In genomic region chr10:81401205-81401520, GRCm38 (mm10) we compare ENCODE assay signal across 9 mouse cellular contexts. TPM values are rescaled to one million over a fixed set of nuclear protein-coding genes. Genes with fewer than 3 reads are reported as not detected.
DNase-seq lines count a peak whose midpoint lies in the region; ATAC-seq and TF ChIP-seq lines count a peak whose summit lies in the region.
"Had no signal": no experiment of that assay in that cellular context is flagged by ENCODE, and none has a peak within 500 bp of the region (broad histone marks: within the 10 kb centered on the region; RNA-seq: fewer than 3 reads in every experiment).

No protein-coding gene starts in this region.

- WGBS in heart, embryonic 11.5 days (ENCODE audit: insufficient replicate concordance): 17% methylated on average over 10 of the region's 10 CpGs
- WGBS in forebrain, postnatal 0 days: 34% methylated on average over 10 of the region's 10 CpGs
- WGBS in liver, embryonic 16.5 days (ENCODE audit: insufficient replicate concordance): 48% methylated on average over 10 of the region's 10 CpGs

- DNase-seq in heart, adult 18-20 months: no peak
- peak; percentile 86 for DNase-seq in R1 (ENCODE audit: low read depth, low spot score)
- peak; percentile 68 for DNase-seq in forebrain, postnatal 0 days
- no peak for DNase-seq in yolk sac, embryonic 10.5 days (ENCODE audit: low spot score)
- DNase-seq in spleen, postnatal 36 days (ENCODE audit: low spot score in 2 of 2): no peak
- DNase-seq in frontal cortex, postnatal 25 days (ENCODE audit: low spot score in 2 of 2): no peak
- DNase-seq: right cerebral cortex, postnatal 25 days had no signal

- H3K9ac ChIP-seq in heart, embryonic 11.5 days (ENCODE audit: low read depth, low read length): no peak overlapping the region; the same call in 1 of the 2 replicates
- H3K9ac ChIP-seq in forebrain, postnatal 0 days: no peak overlapping the region
- no peak overlapping the region; the same call in 1 of the 2 replicates for H3K9ac ChIP-seq in liver, embryonic 16.5 days (ENCODE audit: low read depth, low read length)

- H3K9me3 ChIP-seq in heart, embryonic 11.5 days (replicated peaks; ENCODE audit: control insufficient read depth, low read length): no peaks in the 10 kb centered on the region
- no peaks in the 10 kb centered on the region for H3K9me3 ChIP-seq in forebrain, postnatal 0 days (ENCODE audit: low read length)
- no peaks in the 10 kb centered on the region for H3K9me3 ChIP-seq in liver, embryonic 16.5 days (replicated peaks; ENCODE audit: control insufficient read depth, low read length)

- ATAC-seq in heart, embryonic 11.5 days (replicated peaks; ENCODE audit: insufficient number of reproducible peaks, low FRiP score, low TSS enrichment): 0 out of 2 replicates have a peak, but pooled peaks have one; percentile 10
- ATAC-seq in forebrain, postnatal 0 days: peak; percentile 60
- no peak for ATAC-seq in liver, embryonic 16.5 days (ENCODE audit: low read depth)

- peaks cover 13% of the 10 kb centered on the region; the same call in 1 of the 2 replicates for H3K36me3 ChIP-seq in heart, embryonic 11.5 days (ENCODE audit: control insufficient read depth, insufficient read depth, low read length)
- H3K36me3 ChIP-seq in forebrain, postnatal 0 days (ENCODE audit: insufficient read depth): peaks cover 20% of the 10 kb centered on the region
- no peaks in the 10 kb centered on the region for H3K36me3 ChIP-seq in liver, embryonic 16.5 days (ENCODE audit: control insufficient read depth, insufficient read depth)

- peak overlapping the region; percentile 49; the same call in 1 of the 2 replicates for H3K4me2 ChIP-seq in heart, embryonic 11.5 days
- H3K4me2 ChIP-seq in forebrain, postnatal 0 days (ENCODE audit: low read depth): peak overlapping the region; percentile 44; the same call in 1 of the 2 replicates
- peak overlapping the region; percentile 24; the same call in 1 of the 2 replicates for H3K4me2 ChIP-seq in liver, embryonic 16.5 days (ENCODE audit: low read depth, low read length)

- H3K4me3 ChIP-seq in heart, embryonic 11.5 days (ENCODE audit: low read depth, low read length): no peak overlapping the region
- H3K4me3 ChIP-seq in forebrain, postnatal 0 days (ENCODE audit: low read depth, low read length): peak overlapping the region; percentile 20
- no peak overlapping the region for H3K4me3 ChIP-seq in liver, embryonic 16.5 days (ENCODE audit: low read depth, low read length)

- H3K27me3 ChIP-seq in heart, embryonic 11.5 days (ENCODE audit: control insufficient read depth, insufficient read depth, low read length): peaks cover 21% of the 10 kb centered on the region
- H3K27me3 ChIP-seq in forebrain, postnatal 0 days (ENCODE audit: insufficient read depth, low read length): no peaks in the 10 kb centered on the region
- H3K27me3 ChIP-seq in liver, embryonic 16.5 days (ENCODE audit: control insufficient read depth, insufficient read depth, low read depth, low read length): peaks cover 11% of the 10 kb centered on the region

- no peak for TF ChIP-seq CTCF in forebrain, postnatal 0 days (IDR thresholded peaks at IDR 0.05; ENCODE audit: low read depth)

- H3K4me1 ChIP-seq in heart, embryonic 11.5 days (ENCODE audit: control insufficient read depth, insufficient read depth, low read length): peaks cover 36% of the 10 kb centered on the region
- H3K4me1 ChIP-seq in forebrain, postnatal 0 days (ENCODE audit: insufficient read depth): peaks cover 9% of the 10 kb centered on the region
- peaks cover 18% of the 10 kb centered on the region for H3K4me1 ChIP-seq in liver, embryonic 16.5 days (ENCODE audit: control insufficient read depth, low read depth, low read length)

- H3K27ac ChIP-seq in heart, embryonic 11.5 days (ENCODE audit: low read depth, low read length): peak overlapping the region; percentile 88
- peak overlapping the region; percentile 70 for H3K27ac ChIP-seq in forebrain, postnatal 0 days (ENCODE audit: low read depth, low read length)
- H3K27ac ChIP-seq in liver, embryonic 16.5 days (ENCODE audit: low read length): peak overlapping the region; percentile 61

RNA-seq across cellular contexts. Expression of gene Smim24, which starts 8.3 kb away (rescaled TPM):
- 4.2 and 5.8 TPM in 2 replicates for polyA plus RNA-seq in heart, embryonic 11.5 days (2014; fragmentation: Nextera tagmentation; extraction: Ambion mirVana)
- total RNA-seq in heart, adult 18-20 months (2021): 1 to 10 TPM; 1.9 to 2.2 TPM
- 0.77 and 1.3 TPM in 2 replicates for total RNA-seq in forebrain, postnatal 0 days (2014; rRNA removed)
- 1.7 TPM in 2 replicates for polyA plus RNA-seq in forebrain, postnatal 0 days (2015; fragmentation: Nextera tagmentation; extraction: Ambion mirVana)
- polyA plus RNA-seq in liver, embryonic 16.5 days (2015; fragmentation: Nextera tagmentation; extraction: Ambion mirVana): 1.7 and 4.1 TPM in 2 replicates

RNA-seq across cellular contexts. Expression of gene Gm48552, which starts 12.4 kb away (rescaled TPM):
- polyA plus RNA-seq in heart, embryonic 11.5 days (2014; fragmentation: Nextera tagmentation; extraction: Ambion mirVana): 0.55 and 1.2 TPM in 2 replicates
- under 1 TPM in 1 of 2 experiments, not detected in 1; 0.51 TPM for total RNA-seq in heart, adult 18-20 months (2021)
- total RNA-seq in forebrain, postnatal 0 days (2014; rRNA removed): 5.8 and 16.6 TPM in 2 replicates
- polyA plus RNA-seq in forebrain, postnatal 0 days (2015; fragmentation: Nextera tagmentation; extraction: Ambion mirVana): 1.9 and 3.7 TPM in 2 replicates
- polyA plus RNA-seq in liver, embryonic 16.5 days (2015; fragmentation: Nextera tagmentation; extraction: Ambion mirVana): 0.44 and 0.48 TPM in 2 replicates

RNA-seq across cellular contexts. Expression of gene Gm48551, which starts 16.9 kb away (rescaled TPM):
- polyA plus RNA-seq in heart, embryonic 11.5 days (2014; fragmentation: Nextera tagmentation; extraction: Ambion mirVana): 1.4 and 2.9 TPM in 2 replicates
- total RNA-seq in heart, adult 18-20 months (2021): 1 to 10 TPM in 1 of 2 experiments, under 1 TPM in 1; 0.65 to 2.3 TPM
- total RNA-seq in forebrain, postnatal 0 days (2014; rRNA removed): 2.5 and 3.3 TPM in 2 replicates
- polyA plus RNA-seq in forebrain, postnatal 0 days (2015; fragmentation: Nextera tagmentation; extraction: Ambion mirVana): 5.0 and 7.3 TPM in 2 replicates
- 0.54 and 0.55 TPM in 2 replicates for polyA plus RNA-seq in liver, embryonic 16.5 days (2015; fragmentation: Nextera tagmentation; extraction: Ambion mirVana)

RNA-seq across cellular contexts. Expression of gene Dohh, which starts 16.9 kb away (rescaled TPM):
- polyA plus RNA-seq in heart, embryonic 11.5 days (2014; fragmentation: Nextera tagmentation; extraction: Ambion mirVana): 47.5 and 61.4 TPM in 2 replicates
- 10 to 100 TPM; 49.9 to 59.6 TPM for total RNA-seq in heart, adult 18-20 months (2021)
- total RNA-seq in forebrain, postnatal 0 days (2014; rRNA removed): 126 and 139 TPM in 2 replicates
- polyA plus RNA-seq in forebrain, postnatal 0 days (2015; fragmentation: Nextera tagmentation; extraction: Ambion mirVana): 111 and 125 TPM in 2 replicates
- 46.3 and 48.3 TPM in 2 replicates for polyA plus RNA-seq in liver, embryonic 16.5 days (2015; fragmentation: Nextera tagmentation; extraction: Ambion mirVana)

RNA-seq across cellular contexts. Expression of gene Fzr1, which starts 22.8 kb away (rescaled TPM):
- polyA plus RNA-seq in heart, embryonic 11.5 days (2014; fragmentation: Nextera tagmentation; extraction: Ambion mirVana): 66.1 and 70.0 TPM in 2 replicates
- 10 to 100 TPM; 27.6 to 35.6 TPM for total RNA-seq in heart, adult 18-20 months (2021)
- 60.2 and 67.2 TPM in 2 replicates for total RNA-seq in forebrain, postnatal 0 days (2014; rRNA removed)
- polyA plus RNA-seq in forebrain, postnatal 0 days (2015; fragmentation: Nextera tagmentation; extraction: Ambion mirVana): 128 and 132 TPM in 2 replicates
- polyA plus RNA-seq in liver, embryonic 16.5 days (2015; fragmentation: Nextera tagmentation; extraction: Ambion mirVana): 128 and 138 TPM in 2 replicates

Comparison
In these comparisons a context has a peak if more than half of its experiments do, and no peak if none do; other contexts are left out.
1. DNase-seq: peak in R1 (single experiment) and forebrain, postnatal 0 days (single experiment); none in heart, adult 18-20 months (0 of 2), yolk sac, embryonic 10.5 days (single experiment), spleen, postnatal 36 days (0 of 2) and frontal cortex, postnatal 25 days (0 of 2).
2. Peak in every context shown above with its lines, with median percentiles within 50 percentile points of each other: H3K27ac ChIP-seq and H3K4me2 ChIP-seq.